Mouse (Mus musculus) olfactory bulb, adult 2 months (tissue): ENCODE measurements around the gene Syngr2. TPM values are rescaled to one million over a fixed set of nuclear protein-coding genes. Genes with fewer than 3 reads are reported as not detected.

Experiments used
- H3K27ac ChIP-seq: fragments of 200-500 bp; 2 replicates; pipeline ENCODE4 v1.5.1; 2012; ENCODE audit warnings: low read depth, low read length; ENCODE audit not compliant: insufficient read depth
- H3K4me1 ChIP-seq: fragments of 200-500 bp; 2 replicates; pipeline ENCODE4 v1.6.1; 2012; ENCODE audit warnings: low read length; ENCODE audit not compliant: control insufficient read depth, insufficient read depth
- H3K4me3 ChIP-seq: fragments of 200-500 bp; 2 replicates; pipeline ENCODE4 v1.5.1; 2012; ENCODE audit warnings: mild to moderate bottlenecking, low read depth, low read length, moderate library complexity; ENCODE audit not compliant: insufficient read depth
- CTCF ChIP-seq: fragments of 200-500 bp; IDR thresholded peaks from 2 replicates; pipeline ENCODE4 v1.5.1; 2012; ENCODE audit warnings: low read depth, mild to moderate bottlenecking, low read length, moderate library complexity; ENCODE audit not compliant: insufficient read depth
- POLR2A ChIP-seq: fragments of 200-500 bp; IDR thresholded peaks from 2 replicates; pipeline ENCODE4 v1.6.1; 2012; ENCODE audit warnings: mild to moderate bottlenecking, low read depth, low read length, moderate library complexity; ENCODE audit not compliant: insufficient read depth
- WGBS: fragments of 180-500 bp; shearing (Covaris S2); methylation state at CpG from one replicate; pipeline ENCODE4 v1.1.7; 2018; 5-methylcytosine and 5-hydroxymethylcytosine counted together
- polyA plus RNA-seq: library from polyadenylated mRNA; stranded (reverse); fragments of >200 nt; gene quantifications from 2 replicates; pipeline ENCODE4 v1.2.4, GENCODE M21; 2012; ENCODE audit warnings: low replicate concordance; ENCODE audit not compliant: missing spikeins, insufficient read depth, insufficient read length

Syngr2 gene
- polyA plus RNA-seq, 1 experiment: not detected

DNA sequence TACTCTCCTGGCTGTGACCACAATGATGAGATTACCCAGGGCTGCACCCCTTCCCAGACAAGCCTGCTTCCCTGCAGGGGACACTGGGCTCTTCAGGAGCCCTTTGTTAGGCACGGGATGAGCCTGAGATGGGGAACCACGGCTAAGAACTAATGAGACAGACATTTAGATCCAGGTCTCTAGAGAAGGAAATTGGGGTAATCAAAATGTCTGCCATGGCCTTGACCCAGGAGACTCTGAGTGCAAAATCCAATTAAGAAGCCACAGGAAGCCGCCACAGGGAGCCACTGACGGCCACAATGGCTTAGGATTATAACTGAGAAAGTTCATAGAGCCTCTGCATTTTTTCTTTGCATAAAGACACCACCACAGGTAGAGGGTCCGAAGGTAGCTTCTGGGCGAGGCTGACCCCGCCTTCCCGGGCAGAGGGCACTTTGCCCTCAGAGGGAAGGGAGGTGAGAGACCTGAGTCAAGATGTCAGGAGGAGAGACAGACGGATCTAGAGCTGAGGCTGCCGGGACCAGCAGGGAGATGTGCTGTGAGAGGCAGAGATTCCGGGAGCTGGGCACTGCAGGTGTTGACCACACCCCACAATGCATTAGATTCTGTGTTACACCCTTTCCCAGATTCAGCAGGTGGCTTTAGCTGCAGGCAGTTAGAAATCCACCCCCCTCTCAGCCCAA, 53.8 kb downstream of the Syngr2 start:
- Histone ChIP-seq H3K27ac (no peak overlapping the region), H3K4me3 (no peak overlapping the region), H3K4me1 (0 out of 2 replicates have a peak, but pooled peaks cover 4% of the 10 kb centered on the region)
- 46% methylated on average over 11 of the region's 11 CpGs for WGBS
- TF ChIP-seq POLR2A (no peak), CTCF (no peak)

Other genes with a start within 250 kb of the Syngr2 start
- not detected in 2 replicates for gene Tnrc6c, start 155.4 kb upstream of the Syngr2 start, polyA plus RNA-seq
- gene Tmc8, start 27.6 kb upstream of the Syngr2 start, polyA plus RNA-seq: not detected in 2 replicates
- 606 TPM in 1 of 2 replicates, not detected in the other for gene Tmc6, start 27.5 kb upstream of the Syngr2 start, polyA plus RNA-seq
- gene 6030468B19Rik, start 12.0 kb upstream of the Syngr2 start, polyA plus RNA-seq: not detected in 2 replicates
- gene Gm20708, start within 50 bp of the Syngr2 start, polyA plus RNA-seq: not detected in 2 replicates
- not detected in 2 replicates for gene Afmid, start 16.3 kb downstream of the Syngr2 start, polyA plus RNA-seq
- not detected in 2 replicates for gene Tk1, start 16.4 kb downstream of the Syngr2 start, polyA plus RNA-seq
- gene Birc5, start 39.6 kb downstream of the Syngr2 start, polyA plus RNA-seq: not detected in 2 replicates
- not detected in 2 replicates for gene Tmem235, start 51.1 kb downstream of the Syngr2 start, polyA plus RNA-seq
- not detected in 2 replicates for gene Tha1, start 63.8 kb downstream of the Syngr2 start, polyA plus RNA-seq
- gene Socs3, start 160.4 kb downstream of the Syngr2 start, polyA plus RNA-seq: not detected in 2 replicates
- gene Pgs1, start 176.6 kb downstream of the Syngr2 start, polyA plus RNA-seq: not detected in 2 replicates